Mouse (Mus musculus) limb, embryonic 12.5 days (tissue): ENCODE data around the gene Cnpy3. TPM values are rescaled to one million over a fixed set of nuclear protein-coding genes. Genes with fewer than 3 reads are reported as not detected.
A peak's percentile ranks its signal among the peaks of the same experiment; 100 is the strongest.

Experiments
- ATAC-seq: fragments of 200-750 bp; cut with Nextera tagmentation; 2 replicates; pipeline ENCODE4 v1.8.0; 2017; ENCODE audit warnings: low read depth, moderate TSS enrichment; ENCODE audit not compliant: insufficient number of reproducible peaks, insufficient read depth, low FRiP score, low TSS enrichment
- H3K27ac ChIP-seq: fragments of 300-500 bp; sonication (generic); 2 replicates; pipeline ENCODE4 v1.5.1; 2016; ENCODE audit warnings: mild to moderate bottlenecking, moderate library complexity
- H3K27me3 ChIP-seq: fragments of 300-500 bp; sonication (generic); 2 replicates; pipeline ENCODE4 v1.6.1; 2016; ENCODE audit warnings: mild to moderate bottlenecking, moderate library complexity
- H3K36me3 ChIP-seq: fragments of 300-500 bp; sonication (generic); 2 replicates; pipeline ENCODE4 v1.6.1; 2016; ENCODE audit warnings: mild to moderate bottlenecking, moderate library complexity
- H3K4me1 ChIP-seq: fragments of 300-500 bp; sonication (generic); replicated peaks from 2 replicates; pipeline ENCODE4 v1.6.1; 2016
- H3K4me2 ChIP-seq: fragments of 300-500 bp; sonication (generic); 2 replicates; pipeline ENCODE4 v1.6.1; 2016; ENCODE audit warnings: mild to moderate bottlenecking, moderate library complexity
- H3K4me3 ChIP-seq: fragments of 300-500 bp; sonication (generic); replicated peaks from 2 replicates; pipeline ENCODE4 v1.5.1; 2016; ENCODE audit warnings: mild to moderate bottlenecking
- H3K9ac ChIP-seq: fragments of 300-500 bp; sonication (generic); replicated peaks from 2 replicates; pipeline ENCODE4 v1.6.1; 2016; ENCODE audit warnings: mild to moderate bottlenecking, moderate library complexity
- H3K9me3 ChIP-seq: fragments of 300-500 bp; sonication (generic); 2 replicates; pipeline ENCODE4 v1.6.1; 2016; ENCODE audit warnings: mild to moderate bottlenecking, moderate library complexity
- WGBS: fragments of 180-500 bp; shearing (Covaris S2); methylation state at CpG from one replicate; pipeline ENCODE4 v1.1.7; 2016; 5-methylcytosine and 5-hydroxymethylcytosine counted together
- polyA plus RNA-seq: library from polyadenylated mRNA; unstranded; fragments of >200 nt; fragmentation: Nextera tagmentation; extraction: Ambion mirVana; gene quantifications from 2 replicates; pipeline ENCODE4 v1.2.1, GENCODE M21; 2016

Gene Cnpy3
- polyA plus RNA-seq, 1 experiment from 2014 or later: 58.5 TPM

GRCm38 (mm10) chr17:46713849-46714248, 38.2 kb downstream of the Cnpy3 start:
- no peak overlapping the region for H3K27ac ChIP-seq
- H3K36me3 ChIP-seq: peaks cover 51% of the 10 kb centered on the region
- H3K4me1 ChIP-seq: peaks cover 14% of the 10 kb centered on the region
- H3K4me3 ChIP-seq: no peak overlapping the region
- ATAC-seq: no peak
- H3K9ac ChIP-seq: no peak overlapping the region
- H3K9me3 ChIP-seq: no peaks in the 10 kb centered on the region
- H3K4me2 ChIP-seq: no peak overlapping the region
- no peaks in the 10 kb centered on the region for H3K27me3 ChIP-seq
- WGBS: 90% methylated on average over 9 of the region's 9 CpGs

GRCm38 (mm10) chr17:46712442-46712841, 39.6 kb downstream of the Cnpy3 start:
- Histone ChIP-seq H3K9ac (peak overlapping the region; percentile 94), H3K4me2 (peak overlapping the region; percentile 99), H3K27me3 (no peaks in the 10 kb centered on the region), H3K9me3 (no peaks in the 10 kb centered on the region), H3K27ac (no peak overlapping the region), H3K36me3 (peaks cover 40% of the 10 kb centered on the region), H3K4me3 (peak overlapping the region; percentile 100), H3K4me1 (peaks cover 14% of the 10 kb centered on the region)
- WGBS: 76% methylated on average over 7 of the region's 7 CpGs
- ATAC-seq: no peak

DNA sequence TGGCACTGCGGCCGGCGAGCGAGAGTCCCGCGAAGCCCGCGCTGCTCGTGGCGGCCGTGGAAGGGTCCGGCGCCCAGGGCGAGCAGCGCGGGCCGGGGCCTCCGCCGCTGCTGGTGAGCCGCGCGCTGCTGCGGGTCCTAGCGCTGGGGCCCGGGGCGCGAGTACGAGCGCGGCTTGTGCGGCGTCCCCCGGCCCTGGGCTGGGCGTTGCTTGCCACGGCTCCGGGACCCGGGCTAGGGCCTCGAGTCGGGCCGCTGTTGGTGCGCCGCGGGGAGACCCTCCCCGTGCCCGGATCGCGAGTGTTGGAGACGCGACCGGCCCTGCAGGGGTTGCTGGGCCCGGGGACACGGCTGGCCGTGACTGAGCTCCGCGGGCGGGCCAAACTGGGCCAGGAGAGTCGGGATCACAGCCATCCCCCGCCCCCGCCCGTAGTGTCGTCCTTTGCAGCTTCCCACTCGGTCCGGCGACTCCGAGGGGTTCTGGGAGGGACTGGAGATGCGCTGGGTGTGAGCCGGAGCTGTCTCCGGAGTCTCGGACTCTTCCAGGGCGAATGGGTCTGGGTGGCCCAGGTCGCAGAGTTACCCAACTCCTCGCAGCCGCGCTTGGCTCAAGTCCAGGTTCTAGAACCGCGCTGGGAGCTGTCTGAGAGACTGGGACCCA, 40.3 kb downstream of the Cnpy3 start:
- ATAC-seq: 0 out of 2 replicates have a peak, but pooled peaks have one; percentile 35
- WGBS: under 1% methylated on average over 76 of the region's 76 CpGs
- H3K4me2 ChIP-seq: peak overlapping the region; percentile 99

GRCm38 (mm10) chr17:46710959-46711597, 40.9 kb downstream of the Cnpy3 start, which contains the start of gene Pex6:
TSS of gene Pex6 (plus strand) at chr17:46711463.
- Histone ChIP-seq H3K27me3 (no peaks in the 10 kb centered on the region), H3K9ac (peak within 1 kb of the TSS; percentile 94), H3K27ac (peak within 1 kb of the TSS; percentile 78), H3K4me2 (peak within 1 kb of the TSS; percentile 99), H3K36me3 (peaks cover 27% of the 10 kb centered on the region), H3K4me1 (peaks cover 19% of the 10 kb centered on the region), H3K9me3 (no peaks in the 10 kb centered on the region), H3K4me3 (peak within 1 kb of the TSS; percentile 100)
- ATAC-seq: peak; percentile 76; the same call in 1 of the 2 replicates
- WGBS: 8% methylated on average over 36 of the region's 36 CpGs

More for the DNA sequence above, 40.3 kb downstream of the Cnpy3 start:
- Histone ChIP-seq H3K4me3 (peak overlapping the region; percentile 100), H3K9ac (peak overlapping the region; percentile 94), H3K27ac (peak overlapping the region; percentile 78), H3K27me3 (no peaks in the 10 kb centered on the region), H3K9me3 (no peaks in the 10 kb centered on the region), H3K36me3 (peaks cover 33% of the 10 kb centered on the region), H3K4me1 (peaks cover 14% of the 10 kb centered on the region)

DNA sequence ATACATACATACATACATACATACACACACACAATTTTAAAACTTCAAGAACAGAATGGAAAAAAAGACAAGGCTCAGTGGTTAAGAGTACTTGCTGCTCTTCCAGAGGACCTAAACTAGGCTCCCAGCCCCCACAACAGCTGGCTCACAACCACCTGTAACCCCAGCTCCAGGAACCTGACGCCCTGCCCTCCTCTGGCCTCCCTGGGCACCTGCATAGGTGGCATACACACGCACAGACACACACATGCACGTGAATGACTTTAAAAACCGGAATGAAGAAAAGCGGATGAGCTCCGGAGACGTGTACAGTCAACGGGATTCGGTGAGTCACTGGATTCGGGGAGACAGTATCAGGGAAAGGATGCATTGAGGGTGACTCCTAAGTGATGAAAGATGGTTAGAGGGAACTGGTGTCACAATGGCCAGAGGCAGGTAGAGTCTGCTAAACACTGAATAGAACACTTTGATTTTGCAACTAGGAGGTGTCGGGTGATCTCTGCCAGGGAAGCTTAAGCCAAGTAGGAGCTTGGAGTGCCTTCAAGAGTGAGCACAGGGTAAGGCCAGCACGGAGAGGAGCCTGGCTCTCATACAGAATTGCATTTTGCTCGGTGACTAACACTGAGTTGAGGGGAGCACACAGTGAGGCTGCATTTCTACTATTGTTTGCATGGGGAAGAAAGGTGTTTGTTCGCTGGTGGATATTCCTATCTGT, 45.5 kb downstream of the Cnpy3 start:
- peaks cover 36% of the 10 kb centered on the region for H3K4me1 ChIP-seq
- no peak overlapping the region for H3K9ac ChIP-seq
- ATAC-seq: no peak
- no peaks in the 10 kb centered on the region for H3K9me3 ChIP-seq
- peaks cover under 1% of the 10 kb centered on the region; the same call in 1 of the 2 replicates for H3K36me3 ChIP-seq
- peak overlapping the region; percentile 87; the same call in 1 of the 2 replicates for H3K4me2 ChIP-seq
- H3K27ac ChIP-seq: no peak overlapping the region
- 92% methylated on average over 14 of the region's 14 CpGs for WGBS
- H3K4me3 ChIP-seq: no peak overlapping the region
- H3K27me3 ChIP-seq: no peaks in the 10 kb centered on the region

DNA sequence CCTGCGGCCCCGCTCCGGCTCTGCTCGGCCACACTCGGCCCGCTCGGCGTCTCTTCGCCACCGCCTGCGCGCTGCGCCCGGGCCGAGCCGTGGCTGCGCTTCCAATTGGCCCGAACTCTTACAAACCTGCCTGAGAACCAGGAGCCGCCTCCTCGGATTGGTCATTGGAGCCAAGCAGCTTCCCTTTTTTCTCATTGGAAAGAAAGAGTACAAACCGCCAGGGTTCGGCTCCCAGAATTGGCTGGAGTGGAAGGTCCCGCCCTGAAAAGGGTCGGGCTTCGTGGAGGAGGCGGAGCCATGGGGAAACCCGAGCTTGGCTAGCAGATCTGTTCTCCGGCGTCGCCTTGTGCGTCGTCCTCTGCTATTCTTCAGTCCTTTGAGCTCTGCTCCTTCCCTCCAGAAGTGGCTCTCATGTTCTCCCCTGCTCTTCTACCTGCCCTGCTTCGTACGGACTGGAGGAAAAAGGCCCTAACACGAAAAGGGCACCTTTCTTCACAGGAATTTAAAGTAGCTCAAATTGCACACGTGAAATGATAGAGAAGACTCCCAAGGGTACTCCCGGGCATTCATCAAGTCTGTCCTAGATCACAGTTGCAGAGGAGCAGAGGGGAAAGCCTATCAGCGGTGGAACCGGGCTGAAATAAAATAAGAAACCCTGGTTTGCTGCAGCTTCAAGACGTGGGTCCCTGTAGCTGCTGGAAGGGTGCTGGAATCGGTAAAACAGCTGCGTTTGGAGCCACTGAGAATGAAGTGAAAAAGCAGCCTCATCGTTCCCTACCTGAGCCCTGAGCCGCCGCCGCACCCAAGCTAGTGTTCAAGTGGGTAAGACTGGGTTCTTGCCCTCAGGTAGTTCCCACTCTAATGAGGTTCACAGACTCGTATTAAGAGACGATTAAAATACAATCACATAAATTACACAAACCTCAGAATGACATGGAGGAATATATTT, 46.9 kb downstream of the Cnpy3 start, which contains the start of gene Ppp2r5d:
Gene Ppp2r5d, minus strand, starts transcription at position 225 of the 949 bp plus-strand sequence.
- peaks cover 7% of the 10 kb centered on the region; the same call in 1 of the 2 replicates for H3K36me3 ChIP-seq
- H3K4me3 ChIP-seq: peak within 1 kb of the TSS; percentile 89
- H3K4me2 ChIP-seq: peak within 1 kb of the TSS; percentile 87
- peak within 1 kb of the TSS; percentile 91 for H3K9ac ChIP-seq
- peak; percentile 94 for ATAC-seq
- no peaks in the 10 kb centered on the region for H3K27me3 ChIP-seq
- H3K27ac ChIP-seq: peak within 1 kb of the TSS; percentile 93
- H3K9me3 ChIP-seq: no peaks in the 10 kb centered on the region
- 1% methylated on average over 48 of the region's 48 CpGs for WGBS
- H3K4me1 ChIP-seq: peaks cover 36% of the 10 kb centered on the region

- peak; percentile 76 for ATAC-seq
- Histone ChIP-seq H3K9ac (peak overlapping the region; percentile 91), H3K9me3 (no peaks in the 10 kb centered on the region), H3K36me3 (peaks cover 16% of the 10 kb centered on the region), H3K27ac (peak overlapping the region; percentile 93), H3K4me3 (peak overlapping the region; percentile 89), H3K4me1 (peaks cover 36% of the 10 kb centered on the region), H3K4me2 (peak overlapping the region; percentile 87), H3K27me3 (no peaks in the 10 kb centered on the region)
- WGBS: 5% methylated on average over 40 of the region's 41 CpGs
These were observed 47.8 kb downstream of the Cnpy3 start for GRCm38 (mm10) chr17:46703971-46704886.

DNA sequence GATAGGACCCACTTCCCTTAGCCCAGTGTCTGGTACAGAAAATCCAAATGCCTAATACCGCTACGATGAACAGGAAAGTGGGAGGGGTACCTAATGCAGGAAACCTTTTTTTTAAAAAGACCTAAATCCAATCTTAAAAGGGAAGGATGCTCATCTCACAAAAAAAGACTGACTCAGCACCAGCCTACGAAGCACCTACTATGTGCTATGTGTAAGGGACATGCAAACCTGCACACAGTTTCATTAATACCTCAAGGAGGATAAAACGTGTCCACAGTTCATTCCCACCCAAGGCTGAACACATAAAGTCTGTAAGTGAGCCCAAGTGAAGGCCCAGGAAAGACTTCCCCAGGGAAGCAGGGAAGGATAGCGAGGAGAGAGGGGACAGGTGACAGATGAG, 49.5 kb downstream of the Cnpy3 start:
- 0 out of 2 replicates have a peak overlapping the region, but pooled peaks have one; percentile 89 for H3K4me3 ChIP-seq
- peaks cover 33% of the 10 kb centered on the region for H3K36me3 ChIP-seq
- H3K4me2 ChIP-seq: peak overlapping the region; percentile 87

GRCm38 (mm10) chr17:46702100-46702499, 49.9 kb downstream of the Cnpy3 start:
- H3K4me1 ChIP-seq: peaks cover 36% of the 10 kb centered on the region
- H3K4me2 ChIP-seq: 0 out of 2 replicates have a peak overlapping the region, but pooled peaks have one; percentile 87
- H3K27me3 ChIP-seq: no peaks in the 10 kb centered on the region
- H3K9me3 ChIP-seq: no peaks in the 10 kb centered on the region
- no peak overlapping the region for H3K4me3 ChIP-seq
- H3K36me3 ChIP-seq: peaks cover 37% of the 10 kb centered on the region
- peak overlapping the region; percentile 24; the same call in 1 of the 2 replicates for H3K9ac ChIP-seq
- H3K27ac ChIP-seq: 0 out of 2 replicates have a peak overlapping the region, but pooled peaks have one; percentile 7
- WGBS: 87% methylated on average over 12 of the region's 12 CpGs
- ATAC-seq: no peak

More for the DNA sequence above, 49.5 kb downstream of the Cnpy3 start:
- WGBS: 88% methylated on average over 5 of the region's 5 CpGs
- H3K9me3 ChIP-seq: no peaks in the 10 kb centered on the region
- no peak overlapping the region for H3K27ac ChIP-seq
- no peaks in the 10 kb centered on the region for H3K27me3 ChIP-seq
- ATAC-seq: no peak
- H3K9ac ChIP-seq: peak overlapping the region; percentile 91; the same call in 1 of the 2 replicates
- peaks cover 36% of the 10 kb centered on the region for H3K4me1 ChIP-seq
